Mouse (Mus musculus) liver, adult 2 months (tissue): Measurements from ENCODE around the gene Dhrs7b.

ENCODE experiments used
- CTCF ChIP-seq: fragments of 200-500 bp; IDR thresholded peaks from 2 replicates; pipeline ENCODE4 v1.5.1; 2011; ENCODE audit warnings: low read depth, low read length, control low read depth
- POLR2A ChIP-seq: fragments of 200-500 bp; IDR thresholded peaks from 2 replicates; pipeline ENCODE4 v1.6.1; 2011; ENCODE audit warnings: low read length, control low read depth; ENCODE audit not compliant: insufficient read depth; ENCODE audit errors: extremely low read depth

GRCm38 (mm10) chr11:60895915-60896314 is 65.5 kb downstream of the Dhrs7b start:
- no peak for TF ChIP-seq POLR2A
- no peak for TF ChIP-seq CTCF
